Mouse (Mus musculus) kidney, adult 2 months (tissue): Measurements from ENCODE around the gene Gcdh. TPM values are rescaled to one million over a fixed set of nuclear protein-coding genes. Genes with fewer than 3 reads are reported as not detected.

ENCODE experiments used
- DNase-seq: peaks from one replicate; pipeline ENCODE4 v3.0.0; 2021
- H3K27ac ChIP-seq: fragments of 200-500 bp; 2 replicates; pipeline ENCODE4 v1.5.1; 2012; ENCODE audit warnings: low read depth, low read length, control low read depth, inconsistent platforms; ENCODE audit not compliant: insufficient read depth
- H3K27me3 ChIP-seq: fragments of 200-500 bp; replicated peaks from 2 replicates; pipeline ENCODE4 v1.6.1; 2012; ENCODE audit warnings: mild to moderate bottlenecking, moderate library complexity, low read length, inconsistent platforms; ENCODE audit not compliant: control insufficient read depth, insufficient read depth
- H3K36me3 ChIP-seq: fragments of 200-500 bp; 2 replicates; pipeline ENCODE4 v1.6.1; 2012; ENCODE audit warnings: mild to moderate bottlenecking, moderate library complexity, low read length, inconsistent platforms; ENCODE audit not compliant: control insufficient read depth, insufficient read depth
- H3K4me1 ChIP-seq: fragments of 200-500 bp; 2 replicates; pipeline ENCODE4 v1.6.1; 2011; ENCODE audit warnings: low read length; ENCODE audit not compliant: control insufficient read depth, insufficient read depth
- H3K4me3 ChIP-seq: fragments of 200-500 bp; 2 replicates; pipeline ENCODE4 v1.5.1; 2011; ENCODE audit warnings: mild to moderate bottlenecking, low read depth, low read length, control low read depth; ENCODE audit not compliant: insufficient read depth
- CTCF ChIP-seq: fragments of 200-500 bp; conservative IDR thresholded peaks from 2 replicates; pipeline ENCODE4 v1.5.1; 2011; ENCODE audit warnings: low read depth, mild to moderate bottlenecking, control low read depth, low read length, moderate library complexity, mixed read lengths; ENCODE audit not compliant: insufficient read depth, insufficient read length
- POLR2A ChIP-seq: fragments of 200-500 bp; IDR thresholded peaks from one replicate; pipeline ENCODE4 v1.6.1; 2011; ENCODE audit warnings: low read depth, low read length, control low read depth
- WGBS: fragments of 180-500 bp; shearing (Covaris S2); methylation state at CpG from one replicate; pipeline ENCODE4 v1.1.7; 2018; 5-methylcytosine and 5-hydroxymethylcytosine counted together
- polyA plus RNA-seq: library from polyadenylated mRNA; depleted of rRNA; stranded (reverse); fragments of >200 nt; gene quantifications from 2 replicates; pipeline ENCODE4 v1.2.3, GENCODE M21; 2012

Gcdh gene
- polyA plus RNA-seq, 1 experiment: 700 TPM

DNA sequence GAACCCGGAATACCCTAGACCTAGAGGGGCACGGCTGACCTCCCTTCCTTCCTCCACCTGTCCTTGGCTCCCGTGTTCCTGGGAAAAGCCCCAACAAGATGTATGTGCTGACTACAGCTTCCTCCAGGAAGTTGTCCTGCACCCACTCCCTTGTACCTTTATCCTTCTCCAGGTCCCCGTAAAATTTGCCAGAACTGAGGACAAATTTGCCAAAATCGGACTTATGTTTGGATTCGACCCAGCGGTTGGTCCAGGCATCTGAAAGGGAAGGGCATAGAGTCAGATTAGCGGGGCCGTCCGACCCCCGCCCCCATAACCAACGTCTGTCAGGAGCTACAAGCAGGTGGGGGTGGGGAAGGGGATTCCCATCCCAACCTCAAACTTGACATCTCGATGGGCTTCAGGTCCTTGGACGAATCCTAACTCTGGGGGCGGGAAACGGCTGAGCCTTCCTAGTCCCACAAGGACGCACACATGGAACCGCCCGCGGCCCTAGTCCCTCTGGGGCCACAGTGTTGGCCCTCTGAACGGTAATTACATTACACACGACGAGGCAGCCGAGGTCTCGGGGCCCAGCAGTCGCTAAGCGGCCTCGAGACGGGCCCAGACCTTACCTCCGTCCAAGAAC, 47.5 kb downstream of the Gcdh start:
- DNase-seq: peak; percentile 18
- peak overlapping the region; percentile 60 for H3K27ac ChIP-seq
- TF ChIP-seq POLR2A (no peak), CTCF (no peak)
- peaks cover 11% of the 10 kb centered on the region for H3K4me1 ChIP-seq
- under 1% methylated on average over 30 of the region's 30 CpGs for WGBS
- peak overlapping the region; percentile 92 for H3K4me3 ChIP-seq
- H3K36me3 ChIP-seq: peaks cover 11% of the 10 kb centered on the region
- no peaks in the 10 kb centered on the region for H3K27me3 ChIP-seq

DNA sequence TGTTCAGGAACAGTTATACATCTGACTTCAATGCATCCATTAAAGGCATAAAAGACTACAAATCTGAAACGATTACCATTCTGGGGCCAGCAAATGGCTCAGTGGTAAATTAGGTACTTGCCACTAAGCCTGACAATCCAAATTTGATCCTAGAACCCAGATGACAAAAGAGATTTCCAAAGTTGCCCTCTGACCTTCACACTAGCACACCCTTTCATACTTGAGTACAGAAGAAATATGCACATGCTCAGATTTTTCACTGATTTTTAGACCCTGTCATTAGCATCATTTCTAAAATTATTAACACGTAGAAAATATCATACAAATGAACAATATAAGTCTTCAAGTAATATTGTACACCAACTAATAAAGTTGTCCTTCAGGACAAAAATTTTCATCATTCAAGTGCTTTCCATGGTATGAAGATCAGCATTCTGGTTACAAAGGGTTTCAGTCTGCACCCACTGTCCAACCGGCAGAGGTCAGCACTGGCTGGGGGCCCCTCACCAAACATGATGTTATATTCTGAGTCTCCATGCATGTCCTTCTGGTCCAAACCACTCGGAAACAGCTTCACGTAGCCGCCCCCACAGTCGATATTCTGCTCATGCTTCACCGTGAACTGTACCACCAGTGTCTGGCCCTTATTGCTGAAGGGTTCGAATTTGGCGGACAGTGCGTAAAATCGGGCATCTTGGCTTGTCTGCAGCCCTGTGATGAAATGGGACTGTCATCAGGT, 48.2 kb downstream of the Gcdh start:
- Histone ChIP-seq H3K4me1 (peaks cover 11% of the 10 kb centered on the region), H3K27ac (peak overlapping the region; percentile 60), H3K4me3 (peak overlapping the region; percentile 92), H3K27me3 (no peaks in the 10 kb centered on the region), H3K36me3 (peaks cover 11% of the 10 kb centered on the region)
- DNase-seq: peak; percentile 57
- WGBS: 8% methylated on average over 12 of the region's 12 CpGs
- TF ChIP-seq POLR2A: no peak
- TF ChIP-seq CTCF: peak; percentile 45

DNA sequence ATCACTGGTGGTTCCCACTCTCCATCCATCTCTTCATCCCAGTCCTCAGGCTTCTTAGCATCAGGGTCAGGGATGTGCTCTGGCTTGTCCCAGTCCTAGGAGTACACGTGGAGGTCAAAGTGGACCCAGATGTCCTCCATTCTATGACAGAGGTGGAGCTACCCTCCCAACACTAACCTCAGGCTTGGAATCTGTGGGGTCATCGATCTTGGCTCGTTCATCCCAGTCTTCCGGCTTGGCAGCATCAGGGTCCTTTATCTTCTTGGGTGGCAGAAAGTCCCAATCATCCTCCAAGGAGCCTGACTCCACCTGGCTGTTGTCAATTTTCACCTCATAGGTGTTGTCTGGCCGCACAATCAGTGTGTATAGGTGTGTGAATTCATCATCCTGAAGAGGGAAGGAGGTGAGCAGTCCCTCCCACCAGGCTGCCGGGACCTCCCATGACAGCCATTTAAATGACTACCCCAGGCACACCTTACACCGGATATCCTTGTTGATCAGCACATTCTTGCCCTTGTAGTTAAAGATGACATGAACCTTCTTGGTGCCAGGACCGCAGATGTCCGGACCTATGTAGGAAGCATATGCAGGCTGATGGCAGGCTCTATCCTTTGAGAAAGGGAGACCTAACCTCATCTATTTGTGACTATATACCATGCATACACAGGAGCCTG, 49.2 kb downstream of the Gcdh start:
- no peak overlapping the region for H3K27ac ChIP-seq
- peaks cover 11% of the 10 kb centered on the region for H3K4me1 ChIP-seq
- no peak for DNase-seq
- TF ChIP-seq POLR2A (no peak), CTCF (no peak)
- no peak overlapping the region; the same call in 1 of the 2 replicates for H3K4me3 ChIP-seq
- 54% methylated on average over 9 of the region's 9 CpGs for WGBS
- H3K27me3 ChIP-seq: no peaks in the 10 kb centered on the region
- H3K36me3 ChIP-seq: peaks cover 11% of the 10 kb centered on the region

DNA sequence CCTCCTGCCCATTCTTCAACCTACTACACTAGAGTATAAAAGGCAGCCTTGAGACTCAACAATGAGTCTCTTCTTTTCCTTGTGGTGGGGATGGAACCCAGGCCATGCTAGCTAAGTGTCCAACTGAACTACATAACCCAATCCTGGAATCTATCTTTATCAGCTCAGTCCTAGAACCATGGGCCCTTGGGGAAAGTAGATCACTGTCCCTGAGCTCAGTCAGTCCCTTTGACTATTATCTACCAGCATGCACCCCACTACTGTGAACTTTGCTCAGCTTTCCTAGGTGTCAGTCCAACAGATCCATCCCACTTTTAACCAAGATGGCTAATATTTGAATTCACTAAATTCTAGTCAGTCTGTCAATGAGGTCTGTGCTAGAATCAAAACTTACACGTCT, 52.2 kb downstream of the Gcdh start:
- WGBS: 75% methylated on average over 1 of the region's 1 CpGs
- peaks cover 5% of the 10 kb centered on the region; the same call in 1 of the 2 replicates for H3K4me1 ChIP-seq
- DNase-seq: no peak
- H3K36me3 ChIP-seq: peaks cover 13% of the 10 kb centered on the region
- H3K4me3 ChIP-seq: no peak overlapping the region
- no peak for TF ChIP-seq POLR2A
- TF ChIP-seq CTCF: no peak
- no peak overlapping the region for H3K27ac ChIP-seq
- H3K27me3 ChIP-seq: no peaks in the 10 kb centered on the region

GRCm38 (mm10) chr8:84840248-84840999, 53.3 kb downstream of the Gcdh start, which contains the start of gene Rad23a:
Gene Rad23a, minus strand, starts transcription at chr8:84840665.
- H3K4me1 ChIP-seq: peaks cover 5% of the 10 kb centered on the region; the same call in 1 of the 2 replicates
- 1% methylated on average over 55 of the region's 55 CpGs for WGBS

DNA sequence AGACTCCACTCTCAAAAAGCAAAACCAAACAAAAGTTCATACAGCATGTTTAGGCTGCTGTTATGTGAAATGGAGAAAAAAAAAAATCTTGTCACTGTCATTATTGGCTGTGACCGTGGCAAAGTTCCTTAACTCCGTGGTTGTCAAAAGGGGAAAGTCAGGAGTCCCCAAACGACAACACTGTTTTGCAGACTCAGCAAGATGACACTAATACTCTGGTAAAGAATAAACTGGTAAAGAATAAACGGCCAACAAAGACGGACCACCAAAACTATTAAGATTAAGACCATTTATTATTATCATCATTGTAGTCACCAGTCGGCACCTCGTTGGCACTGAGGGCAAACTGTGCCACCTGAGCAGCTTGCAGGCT, 53.9 kb downstream of the Gcdh start:
- Histone ChIP-seq H3K36me3 (peaks cover 11% of the 10 kb centered on the region), H3K4me1 (peaks cover 4% of the 10 kb centered on the region; the same call in 1 of the 2 replicates), H3K27ac (no peak overlapping the region), H3K4me3 (peak overlapping the region; percentile 84), H3K27me3 (no peaks in the 10 kb centered on the region)
- WGBS: under 1% methylated on average over 7 of the region's 7 CpGs
- no peak for DNase-seq
- TF ChIP-seq CTCF: no peak
- TF ChIP-seq POLR2A: no peak

More at GRCm38 (mm10) chr8:84840248-84840999, 53.3 kb downstream of the Gcdh start, which contains the start of gene Rad23a:
- Histone ChIP-seq H3K27ac (no peak within 1 kb of the TSS), H3K4me3 (peak within 1 kb of the TSS; percentile 84), H3K36me3 (peaks cover 13% of the 10 kb centered on the region), H3K27me3 (no peaks in the 10 kb centered on the region)
- peak; percentile 95 for DNase-seq
- TF ChIP-seq CTCF: no peak
- TF ChIP-seq POLR2A: peak; percentile 61

- H3K4me1 ChIP-seq: no peaks in the 10 kb centered on the region; the same call in 1 of the 2 replicates
- H3K36me3 ChIP-seq: peaks cover 11% of the 10 kb centered on the region
- H3K4me3 ChIP-seq: no peak overlapping the region
These were observed 54.3 kb downstream of the Gcdh start for GRCm38 (mm10) chr8:84839411-84839810.

More at GRCm38 (mm10) chr8:84839411-84839810, 54.3 kb downstream of the Gcdh start:
- WGBS: 74% methylated on average over 2 of the region's 2 CpGs
- DNase-seq: no peak
- Histone ChIP-seq H3K27me3 (no peaks in the 10 kb centered on the region), H3K27ac (no peak overlapping the region)
- TF ChIP-seq CTCF (no peak), POLR2A (no peak)
